Mouse (Mus musculus): Measurements from ENCODE around the gene Repin1.

- TF ChIP-seq CTCF (IDR thresholded peaks at IDR 0.05; ENCODE audit: control insufficient read depth, insufficient read depth, insufficient read length) (no peak), CEBPB (IDR thresholded peaks at IDR 0.05; ENCODE audit: low read depth) (no peak), MAX (IDR thresholded peaks at IDR 0.05) (no peak), FOSL1 (IDR thresholded peaks at IDR 0.05; ENCODE audit: insufficient read depth, low read length, poor library complexity, severe bottlenecking) (no peak), USF1 (IDR thresholded peaks at IDR 0.05; ENCODE audit: low read depth) (no peak), MYOG (IDR thresholded peaks at IDR 0.05; ENCODE audit: control insufficient read depth, extremely low read depth, insufficient read length) (no peak), MYOD1 (IDR thresholded peaks at IDR 0.05; ENCODE audit: control insufficient read depth, insufficient read length, low read depth) (no peak)
These were observed 25.4 kb upstream of the Repin1 start for GRCm38 (mm10) chr6:48568036-48568984.

All from C2C12 (cell line).